In genomic region chr1:160399428-160399827, GRCm38 (mm10) we compare ENCODE assay signal across 8 mouse cellular contexts.
DNase-seq lines count a peak whose midpoint lies in the region; ATAC-seq and TF ChIP-seq lines count a peak whose summit lies in the region.

No protein-coding gene starts in this region.

- H3K9me3 ChIP-seq in kidney, embryonic 14.5 days (ENCODE audit: control insufficient read depth, low read length): no peaks in the 10 kb centered on the region
- no peaks in the 10 kb centered on the region for H3K9me3 ChIP-seq in CH12.LX (replicated peaks; ENCODE audit: low read length)
- no peaks in the 10 kb centered on the region for H3K9me3 ChIP-seq in liver, postnatal 0 days (ENCODE audit: low read length)

- H3K9ac ChIP-seq in kidney, embryonic 14.5 days (ENCODE audit: low read depth, low read length): no peak overlapping the region
- H3K9ac ChIP-seq in CH12.LX (ENCODE audit: insufficient read depth, low read depth): no peak overlapping the region
- no peak overlapping the region for H3K9ac ChIP-seq in liver, postnatal 0 days (replicated peaks)

- TF ChIP-seq EP300 in CH12.LX (IDR thresholded peaks at IDR 0.05; ENCODE audit: low read length): no peak
- no peak for TF ChIP-seq EP300 in liver, postnatal 0 days (IDR thresholded peaks at IDR 0.05; ENCODE audit: low read depth)

- in situ Hi-C loops in CH12.LX (cut with MboI; ENCODE audit: low pct_ligation_motif_present, low pct_unique_long_range_greater_than_20kb, low sequenced_read_pairs): no loop called here

- no peak for TF ChIP-seq POLR2A in CH12.LX (IDR thresholded peaks at IDR 0.05; ENCODE audit: low read depth, low read length)

- no peak overlapping the region for H3K27ac ChIP-seq in kidney, embryonic 14.5 days (ENCODE audit: low read depth, low read length)
- H3K27ac ChIP-seq in CH12.LX (ENCODE audit: insufficient read depth, low read depth): no peak overlapping the region
- H3K27ac ChIP-seq in liver, postnatal 0 days (ENCODE audit: low read depth): no peak overlapping the region

- no peaks in the 10 kb centered on the region for H3K4me1 ChIP-seq in kidney, embryonic 14.5 days (ENCODE audit: control insufficient read depth, insufficient read depth, low read length)
- H3K4me1 ChIP-seq in CH12.LX (ENCODE audit: control insufficient read depth in 1 of 2, insufficient read depth in 2 of 2): peaks cover 9 to 26% of the 10 kb centered on the region in 2 experiments
- no peaks in the 10 kb centered on the region for H3K4me1 ChIP-seq in liver, postnatal 0 days (ENCODE audit: insufficient read depth)

- no peaks in the 10 kb centered on the region for H3K79me2 ChIP-seq in CH12.LX (replicated peaks; ENCODE audit: control insufficient read depth, extremely low read depth, insufficient read depth, poor library complexity, severe bottlenecking)

- no peak overlapping the region for H3K4me3 ChIP-seq in kidney, embryonic 14.5 days (ENCODE audit: low read length)
- H3K4me3 ChIP-seq in CH12.LX (replicated peaks in 1 of 3; ENCODE audit: low read depth in 2 of 3, low read length in 2 of 3, poor library complexity in 1 of 3): no peak overlapping the region
- H3K4me3 ChIP-seq in liver, postnatal 0 days (ENCODE audit: low read depth, low read length): no peak overlapping the region

- ATAC-seq in kidney, embryonic 14.5 days (ENCODE audit: low FRiP score, low TSS enrichment): no peak
- ATAC-seq in liver, postnatal 0 days: no peak
- ATAC-seq in monocyte, adult 5-6 weeks (replicated peaks; ENCODE audit: insufficient number of reproducible peaks, low FRiP score, low TSS enrichment, poor library complexity, severe bottlenecking): no peak

- H3K4me2 ChIP-seq in kidney, embryonic 14.5 days (replicated peaks; ENCODE audit: low read depth, low read length): no peak overlapping the region
- no peak overlapping the region for H3K4me2 ChIP-seq in CH12.LX (ENCODE audit: insufficient read depth, low read depth, poor library complexity, severe bottlenecking)
- no peak overlapping the region for H3K4me2 ChIP-seq in liver, postnatal 0 days (ENCODE audit: low read depth, low read length)

- peak; percentile 53 for DNase-seq in kidney, adult 9 months
- DNase-seq in 416B (ENCODE audit: low read depth): peak; percentile 80
- peak; percentile 54 for DNase-seq in CH12.LX (ENCODE audit: extremely low read depth)
- peak; percentile 26 for DNase-seq in cerebellum, adult 9-11 months
- DNase-seq in liver, postnatal 0 days: peak; percentile 21
- DNase-seq in thymus, postnatal 4 days: peak; percentile 26

- dilution Hi-C loops in CH12.LX (cut with MboI; ENCODE audit: extremely low pct_ligation_motif_present, extremely low pct_unique_long_range_greater_than_20kb, low sequenced_read_pairs): no loop called here

- peak; percentile 60 to 77 for TF ChIP-seq CTCF in CH12.LX (conservative IDR thresholded peaks at IDR 0.05 in 1 of 2, IDR thresholded peaks at IDR 0.05 in 1 of 2; ENCODE audit: low read depth in 2 of 2, low read length in 2 of 2)
- TF ChIP-seq CTCF in liver, postnatal 0 days (IDR thresholded peaks at IDR 0.05; ENCODE audit: low read depth): peak; percentile 75

- no peaks in the 10 kb centered on the region for H3K36me3 ChIP-seq in kidney, embryonic 14.5 days (ENCODE audit: control insufficient read depth, insufficient read depth, low read length)
- no peaks in the 10 kb centered on the region for H3K36me3 ChIP-seq in CH12.LX (replicated peaks in 1 of 2; ENCODE audit: control insufficient read depth in 1 of 2, insufficient read depth in 1 of 2, low read length in 1 of 2)
- no peaks in the 10 kb centered on the region for H3K36me3 ChIP-seq in liver, postnatal 0 days (replicated peaks; ENCODE audit: insufficient read depth, low read length)

- TF ChIP-seq RAD21 in CH12.LX (IDR thresholded peaks at IDR 0.05; ENCODE audit: low read depth, low read length): peak; percentile 84

- H3K27me3 ChIP-seq in kidney, embryonic 14.5 days (ENCODE audit: control insufficient read depth, insufficient read depth, low read length): no peaks in the 10 kb centered on the region
- H3K27me3 ChIP-seq in CH12.LX (replicated peaks): no peaks in the 10 kb centered on the region
- no peaks in the 10 kb centered on the region for H3K27me3 ChIP-seq in liver, postnatal 0 days (ENCODE audit: insufficient read depth, low read length)

TF ChIP-seq in CH12.LX, 34 proteins besides CTCF, POLR2A, EP300 and RAD21:
- TF ChIP-seq MEF2A (IDR thresholded peaks at IDR 0.05; ENCODE audit: borderline replicate concordance, low read depth, low read length) (no peak), SMC3 (IDR thresholded peaks at IDR 0.05; ENCODE audit: low read depth, low read length) (peak; percentile 46), ZNF384 (IDR thresholded peaks at IDR 0.05; ENCODE audit: low read depth, low read length) (peak; percentile 90)

Comparison
In these comparisons a context has a peak if more than half of its experiments do, and no peak if none do; other contexts are left out.
1. DNase-seq: peak in every context shown above with its lines; median percentile 80 in 416B; 54 in CH12.LX; 53 in kidney, adult 9 months; 26 in cerebellum, adult 9-11 months; 26 in thymus, postnatal 4 days; 21 in liver, postnatal 0 days.